Mouse (Mus musculus) megakaryocyte, embryonic 14.5 days (primary cell): ENCODE data around the gene H2-T24.

ENCODE experiments used
- FLI1 ChIP-seq: IDR thresholded peaks from 2 replicates; pipeline ENCODE4 v1.6.1; 2012; ENCODE audit warnings: low read length, inconsistent platforms, mixed read lengths
- GATA1 ChIP-seq: IDR thresholded peaks from 3 replicates; pipeline ENCODE4 v1.6.1; 2012; ENCODE audit warnings: mixed read lengths, low read length, inconsistent platforms, borderline replicate concordance

GRCm38 (mm10) chr17:35979401-35980362 lies 40.7 kb downstream of the H2-T24 start, which contains the start of the genes Gnl1 and Prr3:
- no peak for TF ChIP-seq GATA1
- peak; percentile 18; the same call in 1 of the 2 replicates for TF ChIP-seq FLI1
